Mouse (Mus musculus): ENCODE measurements around the gene Slit1. TPM values are rescaled to one million over a fixed set of nuclear protein-coding genes. Genes with fewer than 3 reads are reported as not detected.

Gene Slit1
- polyA plus RNA-seq, 1 experiment from 2014 or later: 0.13 TPM

- Histone ChIP-seq H3K27ac (ENCODE audit: low read length) (no peak overlapping the region), H3K36me3 (ENCODE audit: control insufficient read depth, insufficient read depth) (0 out of 2 replicates have a peak, but pooled peaks cover under 1% of the 10 kb centered on the region), H3K4me2 (ENCODE audit: low read depth, low read length) (no peak overlapping the region), H3K9ac (ENCODE audit: low read depth, low read length) (no peak overlapping the region), H3K4me1 (ENCODE audit: control insufficient read depth, low read depth, low read length) (no peaks in the 10 kb centered on the region), H3K4me3 (ENCODE audit: low read depth, low read length) (no peak overlapping the region), H3K27me3 (ENCODE audit: control insufficient read depth, insufficient read depth, low read depth, low read length) (no peaks in the 10 kb centered on the region), H3K9me3 (replicated peaks; ENCODE audit: control insufficient read depth, low read length) (no peaks in the 10 kb centered on the region)
- WGBS (ENCODE audit: insufficient replicate concordance): 68% methylated on average over 7 of the region's 7 CpGs
- ATAC-seq (ENCODE audit: low read depth): no peak
Measured at GRCm38 (mm10) chr19:41589026-41589425, 154.4 kb downstream of the Slit1 start.

GRCm38 (mm10) chr19:41587431-41588222, 155.8 kb downstream of the Slit1 start:
- no peaks in the 10 kb centered on the region for H3K4me1 ChIP-seq (ENCODE audit: control insufficient read depth, low read depth, low read length)
- no peak overlapping the region for H3K4me2 ChIP-seq (ENCODE audit: low read depth, low read length)
- H3K27ac ChIP-seq (ENCODE audit: low read length): no peak overlapping the region
- WGBS (ENCODE audit: insufficient replicate concordance): 83% methylated on average over 20 of the region's 20 CpGs
- H3K9ac ChIP-seq (ENCODE audit: low read depth, low read length): no peak overlapping the region
- ATAC-seq (ENCODE audit: low read depth): no peak
- H3K27me3 ChIP-seq (ENCODE audit: control insufficient read depth, insufficient read depth, low read depth, low read length): no peaks in the 10 kb centered on the region
- no peaks in the 10 kb centered on the region for H3K9me3 ChIP-seq (replicated peaks; ENCODE audit: control insufficient read depth, low read length)
- H3K36me3 ChIP-seq (ENCODE audit: control insufficient read depth, insufficient read depth): peaks cover 4% of the 10 kb centered on the region; the same call in 1 of the 2 replicates
- H3K4me3 ChIP-seq (ENCODE audit: low read depth, low read length): no peak overlapping the region

- H3K4me2 ChIP-seq (ENCODE audit: low read depth, low read length): no peak overlapping the region
- H3K4me1 ChIP-seq (ENCODE audit: control insufficient read depth, low read depth, low read length): no peaks in the 10 kb centered on the region
- ATAC-seq (ENCODE audit: low read depth): no peak
- WGBS (ENCODE audit: insufficient replicate concordance): 87% methylated on average over 10 of the region's 10 CpGs
- no peak overlapping the region for H3K4me3 ChIP-seq (ENCODE audit: low read depth, low read length)
- no peaks in the 10 kb centered on the region for H3K27me3 ChIP-seq (ENCODE audit: control insufficient read depth, insufficient read depth, low read depth, low read length)
- H3K27ac ChIP-seq (ENCODE audit: low read length): no peak overlapping the region
- no peaks in the 10 kb centered on the region for H3K9me3 ChIP-seq (replicated peaks; ENCODE audit: control insufficient read depth, low read length)
- no peak overlapping the region for H3K9ac ChIP-seq (ENCODE audit: low read depth, low read length)
- H3K36me3 ChIP-seq (ENCODE audit: control insufficient read depth, insufficient read depth): peaks cover 4% of the 10 kb centered on the region; the same call in 1 of the 2 replicates
Measured at GRCm38 (mm10) chr19:41586752-41587151, 156.7 kb downstream of the Slit1 start.

- Histone ChIP-seq H3K9ac (ENCODE audit: low read depth, low read length) (no peak overlapping the region), H3K4me1 (ENCODE audit: control insufficient read depth, low read depth, low read length) (no peaks in the 10 kb centered on the region), H3K4me3 (ENCODE audit: low read depth, low read length) (no peak overlapping the region), H3K36me3 (ENCODE audit: control insufficient read depth, insufficient read depth) (peaks cover 4% of the 10 kb centered on the region; the same call in 1 of the 2 replicates), H3K4me2 (ENCODE audit: low read depth, low read length) (no peak overlapping the region), H3K27ac (ENCODE audit: low read length) (no peak overlapping the region), H3K27me3 (ENCODE audit: control insufficient read depth, insufficient read depth, low read depth, low read length) (no peaks in the 10 kb centered on the region), H3K9me3 (replicated peaks; ENCODE audit: control insufficient read depth, low read length) (no peaks in the 10 kb centered on the region)
- WGBS (ENCODE audit: insufficient replicate concordance): 85% methylated on average over 5 of the region's 5 CpGs
- ATAC-seq (ENCODE audit: low read depth): no peak
Measured at GRCm38 (mm10) chr19:41582918-41583514, 160.4 kb downstream of the Slit1 start.

GRCm38 (mm10) chr19:41581706-41582420, 161.6 kb downstream of the Slit1 start, which contains the start of gene Gm340:
TSS of gene Gm340 (plus strand) at chr19:41582370.
- 80% methylated on average over 23 of the region's 23 CpGs for WGBS (ENCODE audit: insufficient replicate concordance)
- Histone ChIP-seq H3K9ac (ENCODE audit: low read depth, low read length) (no peak within 1 kb of the TSS), H3K27ac (ENCODE audit: low read length) (no peak within 1 kb of the TSS), H3K27me3 (ENCODE audit: control insufficient read depth, insufficient read depth, low read depth, low read length) (no peaks in the 10 kb centered on the region), H3K4me2 (ENCODE audit: low read depth, low read length) (no peak within 1 kb of the TSS), H3K9me3 (replicated peaks; ENCODE audit: control insufficient read depth, low read length) (no peaks in the 10 kb centered on the region), H3K4me3 (ENCODE audit: low read depth, low read length) (no peak within 1 kb of the TSS), H3K36me3 (ENCODE audit: control insufficient read depth, insufficient read depth) (peaks cover 4% of the 10 kb centered on the region; the same call in 1 of the 2 replicates), H3K4me1 (ENCODE audit: control insufficient read depth, low read depth, low read length) (no peaks in the 10 kb centered on the region)
- ATAC-seq (ENCODE audit: low read depth): no peak

- Histone ChIP-seq H3K27me3 (ENCODE audit: control insufficient read depth, insufficient read depth, low read depth, low read length) (no peaks in the 10 kb centered on the region), H3K27ac (ENCODE audit: low read length) (no peak overlapping the region), H3K4me3 (ENCODE audit: low read depth, low read length) (no peak overlapping the region), H3K9ac (ENCODE audit: low read depth, low read length) (no peak overlapping the region), H3K9me3 (replicated peaks; ENCODE audit: control insufficient read depth, low read length) (no peaks in the 10 kb centered on the region), H3K4me1 (ENCODE audit: control insufficient read depth, low read depth, low read length) (no peaks in the 10 kb centered on the region), H3K4me2 (ENCODE audit: low read depth, low read length) (no peak overlapping the region), H3K36me3 (ENCODE audit: control insufficient read depth, insufficient read depth) (peaks cover 4% of the 10 kb centered on the region; the same call in 1 of the 2 replicates)
- WGBS (ENCODE audit: insufficient replicate concordance): 75% methylated on average over 4 of the region's 4 CpGs
- ATAC-seq (ENCODE audit: low read depth): no peak
Measured at GRCm38 (mm10) chr19:41579311-41579920, 164.0 kb downstream of the Slit1 start.

GRCm38 (mm10) chr19:41577576-41577975, 165.9 kb downstream of the Slit1 start:
- H3K27me3 ChIP-seq (ENCODE audit: control insufficient read depth, insufficient read depth, low read depth, low read length): no peaks in the 10 kb centered on the region
- no peaks in the 10 kb centered on the region for H3K36me3 ChIP-seq (ENCODE audit: control insufficient read depth, insufficient read depth)
- peaks cover 3% of the 10 kb centered on the region; the same call in 1 of the 2 replicates for H3K4me1 ChIP-seq (ENCODE audit: control insufficient read depth, low read depth, low read length)
- H3K4me2 ChIP-seq (ENCODE audit: low read depth, low read length): no peak overlapping the region
- no peaks in the 10 kb centered on the region for H3K9me3 ChIP-seq (replicated peaks; ENCODE audit: control insufficient read depth, low read length)
- ATAC-seq (ENCODE audit: low read depth): peak; percentile 60
- peak overlapping the region; percentile 12; the same call in 1 of the 2 replicates for H3K27ac ChIP-seq (ENCODE audit: low read length)
- no peak overlapping the region for H3K9ac ChIP-seq (ENCODE audit: low read depth, low read length)
- no peak overlapping the region for H3K4me3 ChIP-seq (ENCODE audit: low read depth, low read length)

GRCm38 (mm10) chr19:41573700-41574099, 169.8 kb downstream of the Slit1 start:
- Histone ChIP-seq H3K36me3 (ENCODE audit: control insufficient read depth, insufficient read depth) (no peaks in the 10 kb centered on the region), H3K27me3 (ENCODE audit: control insufficient read depth, insufficient read depth, low read depth, low read length) (no peaks in the 10 kb centered on the region), H3K9me3 (replicated peaks; ENCODE audit: control insufficient read depth, low read length) (no peaks in the 10 kb centered on the region), H3K27ac (ENCODE audit: low read length) (no peak overlapping the region), H3K4me3 (ENCODE audit: low read depth, low read length) (no peak overlapping the region), H3K9ac (ENCODE audit: low read depth, low read length) (no peak overlapping the region), H3K4me1 (ENCODE audit: control insufficient read depth, low read depth, low read length) (peaks cover 3% of the 10 kb centered on the region; the same call in 1 of the 2 replicates), H3K4me2 (ENCODE audit: low read depth, low read length) (no peak overlapping the region)
- peak; percentile 69; the same call in 1 of the 2 replicates for ATAC-seq (ENCODE audit: low read depth)
- 71% methylated on average over 2 of the region's 2 CpGs for WGBS (ENCODE audit: insufficient replicate concordance)
